Mouse (Mus musculus): ENCODE results near the gene Hivep1. TPM values are rescaled to one million over a fixed set of nuclear protein-coding genes. Genes with fewer than 3 reads are reported as not detected.

Gene Hivep1
- total and polyA plus RNA-seq, 3 experiments = 7.5 to 53.3 (median 24.9) TPM

DNA sequence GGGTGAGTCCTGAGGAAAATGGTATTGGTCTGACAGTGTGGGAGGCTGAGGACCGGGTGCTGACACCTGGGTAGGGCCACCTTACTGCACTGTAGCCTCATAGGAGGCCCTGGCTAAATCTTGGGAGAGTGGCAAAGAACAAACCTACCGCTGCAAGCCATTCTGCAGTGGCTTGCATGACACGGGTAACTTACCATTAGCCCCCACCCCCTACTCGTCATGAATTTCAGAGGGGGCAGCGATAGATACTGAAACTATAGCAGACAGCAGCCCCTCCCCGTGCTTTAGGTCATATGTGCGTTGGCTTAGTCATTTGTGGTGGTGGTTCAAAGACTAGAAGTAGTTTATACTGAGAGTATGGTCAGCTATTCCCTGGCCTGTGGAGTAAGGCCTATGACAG, 61.8 kb downstream of the Hivep1 start:
- dilution Hi-C loops (cut with MboI; ENCODE audit: extremely low pct_ligation_motif_present, extremely low pct_unique_long_range_greater_than_20kb, low sequenced_read_pairs) (no loop called here), in situ Hi-C loops (cut with MboI; ENCODE audit: low pct_ligation_motif_present, low pct_unique_long_range_greater_than_20kb, low sequenced_read_pairs) (no loop called here)
- Histone ChIP-seq H3K4me1 (ENCODE audit: control insufficient read depth in 1 of 2, insufficient read depth in 2 of 2) (peaks cover 29 to 93% of the 10 kb centered on the region in 2 experiments), H3K27ac (ENCODE audit: insufficient read depth, low read depth) (peak overlapping the region; percentile 8; the same call in 1 of the 2 replicates), H3K36me3 (replicated peaks in 1 of 2; ENCODE audit: control insufficient read depth in 1 of 2, insufficient read depth in 1 of 2, low read length in 1 of 2) (peaks cover 23 to 82% of the 10 kb centered on the region in 2 experiments), H3K9me3 (replicated peaks; ENCODE audit: low read length) (no peaks in the 10 kb centered on the region), H3K27me3 (replicated peaks) (no peaks in the 10 kb centered on the region), H3K79me2 (replicated peaks; ENCODE audit: control insufficient read depth, extremely low read depth, insufficient read depth, poor library complexity, severe bottlenecking) (peaks cover 71% of the 10 kb centered on the region), H3K9ac (ENCODE audit: insufficient read depth, low read depth) (no peak overlapping the region), H3K4me2 (ENCODE audit: insufficient read depth, low read depth, poor library complexity, severe bottlenecking) (peak overlapping the region; percentile 12; the same call in 1 of the 2 replicates), H3K4me3 (replicated peaks in 1 of 3; ENCODE audit: low read depth in 2 of 3, low read length in 2 of 3, poor library complexity in 1 of 3) (no peak overlapping the region)
- no peak for DNase-seq (ENCODE audit: extremely low read depth)
- TF ChIP-seq MAZ (IDR thresholded peaks at IDR 0.05; ENCODE audit: low read depth, low read length) (no peak), ETS1 (conservative IDR thresholded peaks at IDR 0.05; ENCODE audit: low read depth, low read length) (no peak), POLR2A (IDR thresholded peaks at IDR 0.05; ENCODE audit: low read depth, low read length) (0 out of 2 replicates have a peak, but pooled peaks have one; percentile 18), SIN3A (IDR thresholded peaks at IDR 0.05; ENCODE audit: low read length) (no peak), MAX (IDR thresholded peaks at IDR 0.05; ENCODE audit: low read length) (no peak), GABPA (IDR thresholded peaks at IDR 0.05; ENCODE audit: insufficient replicate concordance, low read depth, low read length) (no peak)

DNA sequence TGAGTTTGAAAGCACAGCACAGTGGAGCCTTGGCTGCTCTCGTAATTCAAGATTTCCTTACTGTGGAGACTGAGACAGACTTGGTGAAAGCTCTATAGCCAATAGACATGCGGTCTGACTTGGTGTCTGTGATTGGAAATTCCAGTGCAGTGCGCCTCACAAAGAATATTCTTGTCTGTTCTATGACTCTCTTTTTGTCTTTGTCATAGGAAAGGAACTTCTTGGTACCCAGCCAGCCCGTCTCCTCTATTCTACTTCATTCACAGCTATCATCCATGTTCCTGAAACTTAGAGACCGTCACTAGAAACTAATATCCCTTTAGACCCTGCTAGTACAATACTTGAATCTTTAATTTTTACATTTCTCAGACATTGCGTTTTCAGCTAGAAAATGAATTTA, 64.5 kb downstream of the Hivep1 start:
- H3K4me2 ChIP-seq (ENCODE audit: insufficient read depth, low read depth, poor library complexity, severe bottlenecking) = no peak overlapping the region
- H3K9ac ChIP-seq (ENCODE audit: insufficient read depth, low read depth) = no peak overlapping the region
- in situ Hi-C loops (cut with MboI; ENCODE audit: low pct_ligation_motif_present, low pct_unique_long_range_greater_than_20kb, low sequenced_read_pairs) (no loop called here), dilution Hi-C loops (cut with MboI; ENCODE audit: extremely low pct_ligation_motif_present, extremely low pct_unique_long_range_greater_than_20kb, low sequenced_read_pairs) (no loop called here)
- TF ChIP-seq MYC (IDR thresholded peaks at IDR 0.05; ENCODE audit: low read depth, low read length) (no peak), EP300 (IDR thresholded peaks at IDR 0.05; ENCODE audit: low read length) (no peak), MXI1 (IDR thresholded peaks at IDR 0.05; ENCODE audit: low read depth, low read length) (no peak), RAD21 (IDR thresholded peaks at IDR 0.05; ENCODE audit: low read depth, low read length) (no peak), MAZ (IDR thresholded peaks at IDR 0.05; ENCODE audit: low read depth, low read length) (no peak), CTCF (conservative IDR thresholded peaks at IDR 0.05 in 1 of 2, IDR thresholded peaks at IDR 0.05 in 1 of 2; ENCODE audit: low read depth in 2 of 2, low read length in 2 of 2) (no peak), POLR2AphosphoS2 (IDR thresholded peaks at IDR 0.05; ENCODE audit: low read depth, low read length) (no peak), ZC3H11A (IDR thresholded peaks at IDR 0.05; ENCODE audit: low read depth, low read length) (no peak), JUN (IDR thresholded peaks at IDR 0.05; ENCODE audit: insufficient read depth, low read depth, low read length) (no peak), TBP (conservative IDR thresholded peaks at IDR 0.05; ENCODE audit: low read depth, low read length) (no peak), CHD1 (IDR thresholded peaks at IDR 0.05; ENCODE audit: low read depth, low read length) (no peak), E2F4 (IDR thresholded peaks at IDR 0.05; ENCODE audit: insufficient replicate concordance, low read depth, low read length) (no peak), UBTF (IDR thresholded peaks at IDR 0.05; ENCODE audit: low read depth, low read length) (no peak)
- peaks cover 73% of the 10 kb centered on the region for H3K79me2 ChIP-seq (replicated peaks; ENCODE audit: control insufficient read depth, extremely low read depth, insufficient read depth, poor library complexity, severe bottlenecking)
- H3K27ac ChIP-seq (ENCODE audit: insufficient read depth, low read depth) = no peak overlapping the region
- DNase-seq (ENCODE audit: extremely low read depth) = no peak
- no peaks in the 10 kb centered on the region for H3K27me3 ChIP-seq (replicated peaks)
- H3K4me1 ChIP-seq (ENCODE audit: control insufficient read depth in 1 of 2, insufficient read depth in 2 of 2) = peaks cover 26 to 86% of the 10 kb centered on the region in 2 experiments
- H3K9me3 ChIP-seq (replicated peaks; ENCODE audit: low read length) = no peaks in the 10 kb centered on the region
- H3K36me3 ChIP-seq (replicated peaks in 1 of 2; ENCODE audit: control insufficient read depth in 1 of 2, insufficient read depth in 1 of 2, low read length in 1 of 2) = peaks cover 14 to 72% of the 10 kb centered on the region in 2 experiments
- H3K4me3 ChIP-seq (replicated peaks in 1 of 3; ENCODE audit: low read depth in 2 of 3, low read length in 2 of 3, poor library complexity in 1 of 3) = no peak overlapping the region

Measured in CH12.LX (cell line).